Mouse (Mus musculus): ENCODE data around the gene Dnaja4. TPM values are rescaled to one million over a fixed set of nuclear protein-coding genes. Genes with fewer than 3 reads are reported as not detected.
A peak's percentile ranks its signal among the peaks of the same experiment; 100 is the strongest.
"Not testable (repeated sequence)": the region's sequence is repeated elsewhere in the genome, so short reads cannot be mapped to it uniquely, and the experiment has no call there.

The Dnaja4 gene
- polyA plus RNA-seq, 1 experiment from 2014 or later, result 6.3 TPM

GRCm38 (mm10) chr9:54683814-54684605, 14.7 kb upstream of the Dnaja4 start:
- Histone ChIP-seq H3K9ac (no peak overlapping the region), H3K4me3 (ENCODE audit: low read depth, low read length) (no peak overlapping the region), H3K27me3 (ENCODE audit: insufficient read depth, low read length) (no peaks in the 10 kb centered on the region), H3K36me3 (ENCODE audit: insufficient read depth) (no peaks in the 10 kb centered on the region), H3K9me3 (ENCODE audit: low read depth, low read length) (no peaks in the 10 kb centered on the region), H3K4me2 (no peak overlapping the region), H3K4me1 (ENCODE audit: insufficient read depth) (no peaks in the 10 kb centered on the region), H3K27ac (ENCODE audit: low read depth) (no peak overlapping the region)
- ATAC-seq (ENCODE audit: insufficient read depth) (no peak), DNase-seq (no peak)
- WGBS, result 62% methylated on average over 7 of the region's 7 CpGs
- TF ChIP-seq CTCF (IDR thresholded peaks at IDR 0.05; ENCODE audit: low read depth), result no peak

GRCm38 (mm10) chr9:54687246-54688236, 11.1 kb upstream of the Dnaja4 start:
- Histone ChIP-seq H3K27ac (ENCODE audit: low read depth) (no peak overlapping the region), H3K9me3 (ENCODE audit: low read depth, low read length) (no peaks in the 10 kb centered on the region), H3K4me2 (no peak overlapping the region), H3K4me1 (ENCODE audit: insufficient read depth) (no peaks in the 10 kb centered on the region), H3K4me3 (ENCODE audit: low read depth, low read length) (no peak overlapping the region), H3K36me3 (ENCODE audit: insufficient read depth) (no peaks in the 10 kb centered on the region), H3K9ac (no peak overlapping the region), H3K27me3 (ENCODE audit: insufficient read depth, low read length) (no peaks in the 10 kb centered on the region)
- 45% methylated on average over 14 of the region's 14 CpGs for WGBS
- TF ChIP-seq CTCF (IDR thresholded peaks at IDR 0.05; ENCODE audit: low read depth), result no peak
- no peak for ATAC-seq (ENCODE audit: insufficient read depth)
- DNase-seq, result no peak

GRCm38 (mm10) chr9:54689446-54689845, 9.2 kb upstream of the Dnaja4 start:
- H3K4me3 ChIP-seq (ENCODE audit: low read depth, low read length), result no peak overlapping the region
- 70% methylated on average over 8 of the region's 8 CpGs for WGBS
- TF ChIP-seq CTCF (IDR thresholded peaks at IDR 0.05; ENCODE audit: low read depth), result no peak
- H3K9me3 ChIP-seq (ENCODE audit: low read depth, low read length), result no peaks in the 10 kb centered on the region
- no peak for DNase-seq
- H3K27ac ChIP-seq (ENCODE audit: low read depth), result no peak overlapping the region
- H3K9ac ChIP-seq, result no peak overlapping the region
- H3K27me3 ChIP-seq (ENCODE audit: insufficient read depth, low read length), result no peaks in the 10 kb centered on the region
- no peak for ATAC-seq (ENCODE audit: insufficient read depth)
- no peak overlapping the region for H3K4me2 ChIP-seq
- H3K36me3 ChIP-seq (ENCODE audit: insufficient read depth), result no peaks in the 10 kb centered on the region
- H3K4me1 ChIP-seq (ENCODE audit: insufficient read depth), result no peaks in the 10 kb centered on the region

DNA sequence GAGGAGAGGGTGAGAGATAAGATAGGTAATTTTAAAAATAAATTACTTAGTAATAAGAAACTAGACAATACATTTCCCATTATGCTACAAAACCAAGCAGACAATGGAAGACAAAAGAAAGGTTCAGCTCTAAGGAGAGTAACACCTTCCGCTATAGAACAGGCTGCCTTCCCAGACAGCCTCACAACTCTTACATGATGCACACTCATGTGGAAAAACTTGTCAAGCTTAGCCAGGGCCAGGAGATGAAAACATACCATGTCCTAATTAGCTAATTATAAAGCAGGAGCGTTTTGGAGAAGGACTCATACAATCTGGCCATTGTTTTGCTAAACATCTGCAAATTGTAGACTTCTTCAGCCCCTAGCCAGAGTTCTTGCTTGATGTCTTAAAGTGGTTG, 8.0 kb upstream of the Dnaja4 start:
- H3K9me3 ChIP-seq (ENCODE audit: low read depth, low read length); H3K4me3 ChIP-seq (ENCODE audit: low read depth, low read length); ATAC-seq (ENCODE audit: insufficient read depth); H3K4me1 ChIP-seq (ENCODE audit: insufficient read depth); H3K27me3 ChIP-seq (ENCODE audit: insufficient read depth, low read length); H3K9ac ChIP-seq; H3K4me2 ChIP-seq; DNase-seq; H3K36me3 ChIP-seq (ENCODE audit: insufficient read depth); H3K27ac ChIP-seq (ENCODE audit: low read depth): not testable (repeated sequence)
- 78% methylated on average over 2 of the region's 2 CpGs for WGBS

DNA sequence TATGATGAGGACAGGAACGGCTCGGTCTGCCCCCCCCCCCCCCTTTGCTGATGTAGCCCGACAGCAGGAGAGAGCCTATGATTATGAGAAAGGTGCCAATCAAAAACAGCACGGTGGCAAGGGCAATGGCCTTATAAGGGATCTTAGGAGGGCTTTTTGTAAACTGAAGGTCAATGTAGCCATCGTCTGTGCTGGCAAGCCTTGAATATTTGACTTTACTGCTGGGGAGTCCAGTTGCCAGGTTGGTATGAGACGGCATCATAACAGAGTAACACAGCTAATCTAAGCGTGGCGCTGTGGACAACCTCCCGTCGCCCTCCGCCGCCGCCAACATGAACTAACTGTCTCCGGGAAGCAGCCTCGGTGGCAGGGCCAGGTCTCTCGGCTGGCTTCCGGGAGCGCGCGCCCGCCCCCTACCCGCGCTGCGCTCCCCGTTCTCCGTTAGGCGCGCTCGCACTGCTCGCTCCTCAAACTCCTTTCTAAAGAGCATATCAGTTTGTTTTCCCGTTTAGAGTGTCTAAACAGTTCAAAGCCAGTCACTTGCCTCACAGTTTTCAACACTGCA, 7.3 kb upstream of the Dnaja4 start:
- WGBS, result 5% methylated on average over 31 of the region's 31 CpGs
- peak overlapping the region; percentile 32; the same call in 1 of the 2 replicates for H3K9ac ChIP-seq
- ATAC-seq (ENCODE audit: insufficient read depth), result peak; percentile 44; the same call in 1 of the 2 replicates

GRCm38 (mm10) chr9:54699087-54699344, 343 bp downstream of the Dnaja4 start:
- no peak for DNase-seq
- peaks cover 11% of the 10 kb centered on the region; the same call in 1 of the 2 replicates for H3K4me1 ChIP-seq (ENCODE audit: insufficient read depth)

More for the DNA sequence above, 7.3 kb upstream of the Dnaja4 start:
- peak; percentile 57 for DNase-seq
- not testable (repeated sequence) for H3K4me1 ChIP-seq (ENCODE audit: insufficient read depth); H3K27ac ChIP-seq (ENCODE audit: low read depth); H3K27me3 ChIP-seq (ENCODE audit: insufficient read depth, low read length); H3K36me3 ChIP-seq (ENCODE audit: insufficient read depth); H3K9me3 ChIP-seq (ENCODE audit: low read depth, low read length)
- Histone ChIP-seq H3K4me2 (peak overlapping the region; percentile 62), H3K4me3 (ENCODE audit: low read depth, low read length) (peak overlapping the region; percentile 23)

More at GRCm38 (mm10) chr9:54699087-54699344, 343 bp downstream of the Dnaja4 start:
- Histone ChIP-seq H3K27ac (ENCODE audit: low read depth) (no peak overlapping the region), H3K4me2 (peak overlapping the region; percentile 93), H3K36me3 (ENCODE audit: insufficient read depth) (no peaks in the 10 kb centered on the region), H3K4me3 (ENCODE audit: low read depth, low read length) (peak overlapping the region; percentile 71), H3K27me3 (ENCODE audit: insufficient read depth, low read length) (peaks cover 16% of the 10 kb centered on the region), H3K9me3 (ENCODE audit: low read depth, low read length) (no peaks in the 10 kb centered on the region), H3K9ac (peak overlapping the region; percentile 75)
- TF ChIP-seq CTCF (IDR thresholded peaks at IDR 0.05; ENCODE audit: low read depth), result peak; percentile 6; the same call in 1 of the 2 replicates
- peak; percentile 74 for ATAC-seq (ENCODE audit: insufficient read depth)
- 6% methylated on average over 27 of the region's 27 CpGs for WGBS

Data from lung, embryonic 14.5 days (tissue).